Mouse (Mus musculus): ENCODE results near the gene Bpifb3. TPM values are rescaled to one million over a fixed set of nuclear protein-coding genes. Genes with fewer than 3 reads are reported as not detected.

The Bpifb3 gene
- polyA plus RNA-seq, 1 experiment from 2014 or later, result not detected

GRCm38 (mm10) chr2:153933311-153933710 lies 15.3 kb downstream of the Bpifb3 start:
- TF ChIP-seq CTCF (IDR thresholded peaks at IDR 0.05), result no peak
- no peaks in the 10 kb centered on the region for H3K27me3 ChIP-seq
- in situ Hi-C loops (cut with MboI; ENCODE audit: low pct_unique_long_range_greater_than_20kb), result no loop called here
- DNase-seq (ENCODE audit: low read depth, low spot score), result no peak
- CTCF ChIA-PET, result no interaction called here
- POLR2A ChIA-PET, result no interaction called here
- no peak for ATAC-seq

GRCm38 (mm10) chr2:153935348-153935747 lies 17.3 kb downstream of the Bpifb3 start:
- POLR2A ChIA-PET, result no interaction called here

GRCm38 (mm10) chr2:153937843-153938242 lies 19.8 kb downstream of the Bpifb3 start, which contains the start of gene Bpifb4:
Bpifb4 (plus strand) TSS chr2:153938212.
- TF ChIP-seq CTCF (IDR thresholded peaks at IDR 0.05), result no peak
- DNase-seq (ENCODE audit: low read depth, low spot score) (no peak), ATAC-seq (no peak)
- in situ Hi-C loops (cut with MboI; ENCODE audit: low pct_unique_long_range_greater_than_20kb), result no loop called here
- H3K27me3 ChIP-seq, result no peaks in the 10 kb centered on the region
- CTCF ChIA-PET, result no interaction called here
- POLR2A ChIA-PET, result no interaction called here

More at GRCm38 (mm10) chr2:153935348-153935747, 17.3 kb downstream of the Bpifb3 start:
- CTCF ChIA-PET, result no interaction called here
- H3K27me3 ChIP-seq, result no peaks in the 10 kb centered on the region
- in situ Hi-C loops (cut with MboI; ENCODE audit: low pct_unique_long_range_greater_than_20kb), result no loop called here
- no peak for DNase-seq (ENCODE audit: low read depth, low spot score)
- no peak for ATAC-seq
- no peak for TF ChIP-seq CTCF (IDR thresholded peaks at IDR 0.05)

GRCm38 (mm10) chr2:153943537-153943936 lies 25.5 kb downstream of the Bpifb3 start:
- in situ Hi-C loops (cut with MboI; ENCODE audit: low pct_unique_long_range_greater_than_20kb), result no loop called here
- peaks cover 3% of the 10 kb centered on the region for H3K27me3 ChIP-seq
- peak; percentile 73 for TF ChIP-seq CTCF (IDR thresholded peaks at IDR 0.05)
- ChIA-PET POLR2A (no interaction called here), CTCF (interaction anchor here (1.5 kb wide), 1 partner anchor 76 kb away, joined by 3 read pairs; no protein-coding TSS in a partner anchor)
- ATAC-seq, result no peak
- DNase-seq (ENCODE audit: low read depth, low spot score), result no peak

GRCm38 (mm10) chr2:153944567-153944966 lies 26.5 kb downstream of the Bpifb3 start:
- POLR2A ChIA-PET, result no interaction called here
- in situ Hi-C loops (cut with MboI; ENCODE audit: low pct_unique_long_range_greater_than_20kb), result no loop called here
- peaks cover 3% of the 10 kb centered on the region for H3K27me3 ChIP-seq

GRCm38 (mm10) chr2:153952897-153953296 lies 34.9 kb downstream of the Bpifb3 start:
- in situ Hi-C loops (cut with MboI; ENCODE audit: low pct_unique_long_range_greater_than_20kb), result no loop called here
- no peaks in the 10 kb centered on the region for H3K27me3 ChIP-seq
- DNase-seq (ENCODE audit: low read depth, low spot score) (no peak), ATAC-seq (no peak)
- POLR2A ChIA-PET, result no interaction called here
- CTCF ChIA-PET, result interaction anchor here (0.7 to 1.3 kb wide), 3 partner anchors 9 to 283 kb away, joined by 3 to 4 read pairs (median 4); no protein-coding TSS in a partner anchor
- peak; percentile 71 for TF ChIP-seq CTCF (IDR thresholded peaks at IDR 0.05)

More at GRCm38 (mm10) chr2:153944567-153944966, 26.5 kb downstream of the Bpifb3 start:
- DNase-seq (ENCODE audit: low read depth, low spot score) (no peak), ATAC-seq (no peak)
- TF ChIP-seq CTCF (IDR thresholded peaks at IDR 0.05), result no peak
- CTCF ChIA-PET, result no interaction called here

GRCm38 (mm10) chr2:153953836-153954235 lies 35.8 kb downstream of the Bpifb3 start:
- no peaks in the 10 kb centered on the region for H3K27me3 ChIP-seq
- no peak for DNase-seq (ENCODE audit: low read depth, low spot score)
- TF ChIP-seq CTCF (IDR thresholded peaks at IDR 0.05), result peak; percentile 64
- in situ Hi-C loops (cut with MboI; ENCODE audit: low pct_unique_long_range_greater_than_20kb), result no loop called here
- ChIA-PET CTCF (interaction anchor here (0.7 to 1.3 kb wide), 4 partner anchors 8 to 284 kb away, joined by 3 to 4 read pairs (median 4); no protein-coding TSS in a partner anchor), POLR2A (no interaction called here)
- no peak for ATAC-seq

- no peak for DNase-seq (ENCODE audit: low read depth, low spot score)
- ChIA-PET CTCF (no interaction called here), POLR2A (no interaction called here)
- no peak for TF ChIP-seq CTCF (IDR thresholded peaks at IDR 0.05)
- no peak for ATAC-seq
- in situ Hi-C loops (cut with MboI; ENCODE audit: low pct_unique_long_range_greater_than_20kb), result no loop called here
- H3K27me3 ChIP-seq, result peaks cover 5% of the 10 kb centered on the region
Measured at GRCm38 (mm10) chr2:153962821-153963331, 44.8 kb downstream of the Bpifb3 start.

GRCm38 (mm10) chr2:153963334-153963733 lies 45.3 kb downstream of the Bpifb3 start:
- TF ChIP-seq CTCF (IDR thresholded peaks at IDR 0.05), result no peak
- H3K27me3 ChIP-seq, result peaks cover 5% of the 10 kb centered on the region
- ChIA-PET POLR2A (no interaction called here), CTCF (no interaction called here)
- DNase-seq (ENCODE audit: low read depth, low spot score) (no peak), ATAC-seq (no peak)
- in situ Hi-C loops (cut with MboI; ENCODE audit: low pct_unique_long_range_greater_than_20kb), result no loop called here

GRCm38 (mm10) chr2:153970221-153970620 lies 52.2 kb downstream of the Bpifb3 start:
- ChIA-PET CTCF (no interaction called here), POLR2A (no interaction called here)
- peaks cover 3% of the 10 kb centered on the region for H3K27me3 ChIP-seq
- TF ChIP-seq CTCF (IDR thresholded peaks at IDR 0.05), result no peak
- ATAC-seq (no peak), DNase-seq (ENCODE audit: low read depth, low spot score) (no peak)
- in situ Hi-C loops (cut with MboI; ENCODE audit: low pct_unique_long_range_greater_than_20kb), result no loop called here

- TF ChIP-seq CTCF (IDR thresholded peaks at IDR 0.05), result no peak
- ATAC-seq (no peak), DNase-seq (ENCODE audit: low read depth, low spot score) (no peak)
- in situ Hi-C loops (cut with MboI; ENCODE audit: low pct_unique_long_range_greater_than_20kb), result no loop called here
- peaks cover 10% of the 10 kb centered on the region for H3K27me3 ChIP-seq
- POLR2A ChIA-PET, result no interaction called here
- CTCF ChIA-PET, result interaction anchor here (1.0 kb wide), 1 partner anchor 9 kb away, joined by 3 read pairs; no protein-coding TSS in a partner anchor
Measured at GRCm38 (mm10) chr2:153974582-153974981, 56.6 kb downstream of the Bpifb3 start, which contains the start of gene Bpifa6. Bpifa6 (plus strand) TSS chr2:153974945.

Other genes starting within 250 kb of the Bpifb3 start
- gene Dnmt3c, start 221.6 kb upstream of the Bpifb3 start, polyA plus RNA-seq (2021), result 0.05 TPM
- gene Mapre1, start 177.0 kb upstream of the Bpifb3 start, polyA plus RNA-seq (2021), result 118 TPM
- gene Efcab8, start 138.3 kb upstream of the Bpifb3 start, polyA plus RNA-seq (2021), result 0.83 TPM
- not detected for gene Sun5, start 47.1 kb upstream of the Bpifb3 start, polyA plus RNA-seq (2021)
- gene Bpifb2, start 43.2 kb upstream of the Bpifb3 start, polyA plus RNA-seq (2021), result not detected
- not detected for gene Bpifb6, start 17.8 kb upstream of the Bpifb3 start, polyA plus RNA-seq (2021)
- not detected for gene Bpifb4, start 20.0 kb downstream of the Bpifb3 start, polyA plus RNA-seq (2021)
- gene Bpifa6, start 56.7 kb downstream of the Bpifb3 start, polyA plus RNA-seq (2021), result not detected
- not detected for gene Bpifa2, start 90.0 kb downstream of the Bpifb3 start, polyA plus RNA-seq (2021)
- not detected for gene Bpifa3, start 212.1 kb downstream of the Bpifb3 start, polyA plus RNA-seq (2021)
- not detected for gene Bpifa1, start 224.7 kb downstream of the Bpifb3 start, polyA plus RNA-seq (2021)
- gene Bpifa5, start 244.4 kb downstream of the Bpifb3 start, polyA plus RNA-seq (2021), result not detected

All from Patski (cell line).